Mouse (Mus musculus): ENCODE results near the gene Tada2b. TPM values are rescaled to one million over a fixed set of nuclear protein-coding genes. Genes with fewer than 3 reads are reported as not detected.

Tada2b gene
- total and polyA plus RNA-seq, 3 experiments, result 8.5 to 16.9 (median 13.5) TPM

DNA sequence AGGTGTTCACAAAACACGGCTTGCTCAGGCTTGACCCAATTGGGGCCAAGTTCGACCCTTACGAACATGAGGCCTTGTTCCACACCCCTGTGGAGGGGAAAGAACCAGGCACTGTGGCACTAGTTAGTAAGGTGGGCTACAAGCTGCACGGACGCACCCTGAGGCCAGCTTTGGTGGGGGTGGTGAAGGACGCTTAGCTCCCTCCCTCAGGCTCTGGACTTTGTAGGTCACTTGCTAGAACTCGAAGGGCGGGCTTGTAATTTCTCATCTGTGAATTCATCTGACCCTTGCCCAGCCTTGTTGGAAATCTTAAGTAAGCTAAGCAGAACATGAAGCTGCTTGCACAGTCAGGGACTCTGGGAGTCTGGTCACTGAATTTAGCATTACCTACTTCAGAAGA is 12.9 kb downstream of the Tada2b start:
- TF ChIP-seq POLR2A (IDR thresholded peaks at IDR 0.05; ENCODE audit: insufficient read depth, low read depth, low read length) (no peak), CTCF (IDR thresholded peaks at IDR 0.05) (no peak), EP300 (IDR thresholded peaks at IDR 0.05; ENCODE audit: insufficient read depth, low read depth, low read length) (no peak)
- Histone ChIP-seq H3K79me2 (replicated peaks; ENCODE audit: control insufficient read depth, insufficient read depth, low read length) (peaks cover 2% of the 10 kb centered on the region; the same call in 1 of the 2 replicates), H3K27ac (no peak overlapping the region), H3K4me3 (no peak overlapping the region), H3K9ac (ENCODE audit: low read depth, low read length) (no peak overlapping the region), H3K4me1 (ENCODE audit: control insufficient read depth, insufficient read depth, low read length) (no peaks in the 10 kb centered on the region), H3K27me3 (ENCODE audit: control insufficient read depth, insufficient read depth, low read length) (no peaks in the 10 kb centered on the region), H3K36me3 (ENCODE audit: control insufficient read depth, insufficient read depth, low read length) (peaks cover 7% of the 10 kb centered on the region)
- intact Hi-C loops (cut with DNase I), result no loop called here
- no peak for DNase-seq
- WGBS, result 93% methylated on average over 8 of the region's 8 CpGs

DNA sequence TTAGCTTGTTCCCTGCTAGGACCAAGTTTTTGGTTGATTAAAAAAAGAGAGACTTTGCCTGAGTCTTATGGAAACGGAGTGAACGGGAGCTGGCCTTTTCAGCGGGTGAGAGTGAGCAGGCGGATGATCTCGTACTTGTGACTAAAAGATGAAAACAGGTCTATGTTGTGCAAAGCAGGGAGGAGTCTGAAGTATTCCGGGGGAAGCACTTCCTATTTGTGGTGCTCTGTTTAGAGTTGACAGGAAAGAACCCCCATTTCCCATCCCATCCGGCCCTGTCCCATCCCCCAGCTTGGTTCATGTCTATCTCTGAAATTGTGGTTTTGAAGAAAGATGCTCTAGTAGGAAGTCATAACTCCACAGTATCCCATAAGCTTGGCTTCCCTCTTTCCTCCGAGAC is 18.2 kb downstream of the Tada2b start:
- Histone ChIP-seq H3K79me2 (replicated peaks; ENCODE audit: control insufficient read depth, insufficient read depth, low read length) (peaks cover 2% of the 10 kb centered on the region), H3K9ac (ENCODE audit: low read depth, low read length) (no peak overlapping the region), H3K36me3 (ENCODE audit: control insufficient read depth, insufficient read depth, low read length) (peaks cover 5% of the 10 kb centered on the region; the same call in 1 of the 2 replicates), H3K4me3 (peak overlapping the region; percentile 69), H3K4me1 (ENCODE audit: control insufficient read depth, insufficient read depth, low read length) (peaks cover 3% of the 10 kb centered on the region), H3K27me3 (ENCODE audit: control insufficient read depth, insufficient read depth, low read length) (no peaks in the 10 kb centered on the region), H3K27ac (peak overlapping the region; percentile 91; the same call in 1 of the 2 replicates)
- intact Hi-C loops (cut with DNase I), result loop anchor here (1.0 kb wide), 1 partner anchor 17 kb away; no protein-coding TSS in a partner anchor
- DNase-seq, result no peak
- 5% methylated on average over 8 of the region's 8 CpGs for WGBS
- TF ChIP-seq POLR2A (IDR thresholded peaks at IDR 0.05; ENCODE audit: insufficient read depth, low read depth, low read length), result no peak

DNA sequence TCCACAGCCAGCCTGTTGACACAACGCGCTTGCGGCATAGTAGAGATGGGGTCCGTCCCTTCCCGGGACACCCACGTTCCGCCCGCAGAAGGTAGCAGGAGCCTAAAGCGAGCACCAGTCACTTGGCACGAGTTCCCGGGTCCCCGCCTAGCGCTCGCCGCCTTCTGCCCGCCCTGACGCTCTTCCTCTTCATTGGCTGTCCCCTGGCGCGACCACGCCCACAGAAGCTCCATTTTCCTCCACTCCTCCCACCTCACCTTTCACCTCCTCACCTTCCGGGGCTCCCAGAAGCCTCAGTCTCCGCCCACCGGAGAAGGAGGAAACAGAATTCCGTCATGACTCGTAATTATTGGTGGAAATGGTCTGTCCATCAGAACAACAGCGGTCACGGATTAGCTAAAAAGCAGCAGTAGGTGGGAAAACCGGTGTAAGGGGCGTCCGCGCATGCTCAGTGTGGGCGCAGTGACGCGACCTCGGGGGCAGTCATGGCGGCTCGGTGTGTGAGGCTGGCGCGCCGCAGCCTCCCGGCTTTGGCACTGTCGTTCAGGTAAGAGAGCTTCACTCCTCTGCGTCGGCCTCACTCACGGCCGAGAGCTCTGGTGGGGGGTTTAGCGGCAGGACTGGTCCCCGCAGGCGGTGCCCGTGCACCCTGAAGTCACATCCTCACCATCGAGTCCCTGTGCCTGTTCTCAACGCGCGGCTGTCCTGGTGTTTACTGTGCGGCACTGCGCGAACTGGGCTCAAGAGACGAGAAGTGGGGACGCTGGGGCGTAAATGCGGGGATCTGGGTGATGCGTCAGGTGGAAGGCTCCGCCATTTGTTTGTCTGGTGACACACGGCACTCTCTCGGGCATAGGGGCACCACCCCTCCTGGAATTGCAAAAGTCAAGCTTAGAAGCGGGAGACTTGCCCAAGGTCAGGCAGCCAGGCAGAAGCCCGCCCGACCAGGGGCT is 19.1 kb downstream of the Tada2b start, which contains the start of gene Grpel1:
TSS of gene Grpel1 (plus strand) at position 290 of the 953 bp plus-strand sequence.
- TF ChIP-seq POLR2A (IDR thresholded peaks at IDR 0.05; ENCODE audit: insufficient read depth, low read depth, low read length) (peak; percentile 94), CTCF (IDR thresholded peaks at IDR 0.05) (no peak), EP300 (IDR thresholded peaks at IDR 0.05; ENCODE audit: insufficient read depth, low read depth, low read length) (no peak; the same call in 1 of the 2 replicates)
- Histone ChIP-seq H3K27ac (peak within 1 kb of the TSS; percentile 91), H3K4me1 (ENCODE audit: control insufficient read depth, insufficient read depth, low read length) (peaks cover 3% of the 10 kb centered on the region), H3K36me3 (ENCODE audit: control insufficient read depth, insufficient read depth, low read length) (peaks cover 5% of the 10 kb centered on the region; the same call in 1 of the 2 replicates), H3K27me3 (ENCODE audit: control insufficient read depth, insufficient read depth, low read length) (no peaks in the 10 kb centered on the region), H3K9ac (ENCODE audit: low read depth, low read length) (peak within 1 kb of the TSS; percentile 79), H3K4me3 (peak within 1 kb of the TSS; percentile 69), H3K79me2 (replicated peaks; ENCODE audit: control insufficient read depth, insufficient read depth, low read length) (peaks cover 2% of the 10 kb centered on the region)
- WGBS, result under 1% methylated on average over 68 of the region's 68 CpGs
- intact Hi-C loops (cut with DNase I), result loop anchor here (1.0 to 5.0 kb wide), 4 partner anchors 18 to 117 kb away; no protein-coding TSS in a partner anchor
- DNase-seq, result peak; percentile 94 to 99

DNA sequence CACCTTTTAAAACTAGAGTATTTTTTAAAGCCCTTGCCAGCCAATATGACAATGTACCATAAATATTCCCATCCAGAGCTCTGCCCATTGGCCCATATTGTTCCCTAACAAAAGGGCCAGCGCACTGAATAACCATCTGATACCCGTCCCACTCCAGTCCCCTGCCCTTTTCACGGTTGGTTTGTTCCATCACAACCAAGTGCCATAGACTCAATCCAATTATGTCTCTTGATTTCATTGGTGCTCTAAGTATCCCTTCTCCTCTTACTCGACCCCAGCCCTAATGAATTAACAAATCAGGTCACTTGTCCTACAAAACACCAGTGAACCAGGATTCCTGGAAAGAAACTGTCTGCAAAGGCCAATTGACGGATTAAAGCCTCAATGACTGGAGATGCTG is 20.7 kb downstream of the Tada2b start:
- Histone ChIP-seq H3K27me3 (ENCODE audit: control insufficient read depth, insufficient read depth, low read length) (no peaks in the 10 kb centered on the region), H3K27ac (no peak overlapping the region), H3K9ac (ENCODE audit: low read depth, low read length) (no peak overlapping the region), H3K79me2 (replicated peaks; ENCODE audit: control insufficient read depth, insufficient read depth, low read length) (peaks cover 2% of the 10 kb centered on the region), H3K36me3 (ENCODE audit: control insufficient read depth, insufficient read depth, low read length) (peaks cover 4% of the 10 kb centered on the region; the same call in 1 of the 2 replicates), H3K4me3 (no peak overlapping the region), H3K4me1 (ENCODE audit: control insufficient read depth, insufficient read depth, low read length) (peaks cover 3% of the 10 kb centered on the region)
- no peak for DNase-seq
- WGBS, result 67% methylated on average over 5 of the region's 5 CpGs
- TF ChIP-seq EP300 (IDR thresholded peaks at IDR 0.05; ENCODE audit: insufficient read depth, low read depth, low read length), result no peak
- TF ChIP-seq CTCF (IDR thresholded peaks at IDR 0.05), result no peak
- no peak for TF ChIP-seq POLR2A (IDR thresholded peaks at IDR 0.05; ENCODE audit: insufficient read depth, low read depth, low read length)
- intact Hi-C loops (cut with DNase I), result loop anchor here (1.0 to 5.0 kb wide), 3 partner anchors 74 to 279 kb away; no protein-coding TSS in a partner anchor

DNA sequence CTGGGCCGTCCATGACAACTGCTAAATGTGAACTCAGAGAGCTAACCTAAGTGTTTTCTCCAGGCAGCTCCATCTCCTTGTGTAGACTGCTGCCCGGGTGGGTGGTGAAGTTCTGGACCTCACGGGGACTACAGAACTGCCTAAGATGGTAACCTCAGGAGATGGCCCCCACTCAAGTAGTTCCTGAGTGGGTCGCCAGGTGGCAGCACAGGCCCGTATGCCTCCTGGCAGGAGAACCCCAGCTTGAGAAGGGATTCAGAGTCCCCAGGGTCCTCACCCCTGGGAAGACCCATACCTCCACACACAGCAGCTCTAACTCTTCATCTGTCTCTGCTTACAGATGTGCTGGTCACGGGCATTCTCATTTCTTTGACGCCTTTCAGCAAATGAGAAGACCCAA is 21.3 kb downstream of the Tada2b start:
- H3K36me3 ChIP-seq (ENCODE audit: control insufficient read depth, insufficient read depth, low read length), result no peaks in the 10 kb centered on the region
- no peak overlapping the region for H3K4me3 ChIP-seq
- H3K9ac ChIP-seq (ENCODE audit: low read depth, low read length), result no peak overlapping the region
- TF ChIP-seq CTCF (IDR thresholded peaks at IDR 0.05), result peak; percentile 99; the same call in 1 of the 2 replicates
- TF ChIP-seq EP300 (IDR thresholded peaks at IDR 0.05; ENCODE audit: insufficient read depth, low read depth, low read length), result peak; percentile 75; the same call in 1 of the 2 replicates
- no peak for TF ChIP-seq POLR2A (IDR thresholded peaks at IDR 0.05; ENCODE audit: insufficient read depth, low read depth, low read length)
- peaks cover 3% of the 10 kb centered on the region for H3K4me1 ChIP-seq (ENCODE audit: control insufficient read depth, insufficient read depth, low read length)
- intact Hi-C loops (cut with DNase I), result loop anchor here (1.0 to 5.0 kb wide), 3 partner anchors 74 to 279 kb away; no protein-coding TSS in a partner anchor
- DNase-seq, result peak; percentile 77 to 89
- H3K27ac ChIP-seq, result no peak overlapping the region
- WGBS, result 18% methylated on average over 7 of the region's 7 CpGs
- H3K79me2 ChIP-seq (replicated peaks; ENCODE audit: control insufficient read depth, insufficient read depth, low read length), result peaks cover 2% of the 10 kb centered on the region
- no peaks in the 10 kb centered on the region for H3K27me3 ChIP-seq (ENCODE audit: control insufficient read depth, insufficient read depth, low read length)
